10 mouse cellular contexts compared by ENCODE assay signal in genomic region chr2:32538461-32538860, GRCm38 (mm10). TPM values are rescaled to one million over a fixed set of nuclear protein-coding genes. Genes with fewer than 3 reads are reported as not detected.
DNase-seq lines count a peak whose midpoint lies in the region; ATAC-seq and TF ChIP-seq lines count a peak whose summit lies in the region.
"Had no signal": no experiment of that assay in that cellular context is flagged by ENCODE, and none has a peak within 500 bp of the region (broad histone marks: within the 10 kb centered on the region; RNA-seq: fewer than 3 reads in every experiment).

No protein-coding gene starts in this region.

- no peak overlapping the region for H3K27ac ChIP-seq in liver, adult 2 months (replicated peaks; ENCODE audit: insufficient read depth, low read depth, low read length)
- no peak overlapping the region for H3K27ac ChIP-seq in liver, embryonic 12.5 days
- H3K27ac ChIP-seq in forebrain, embryonic 13.5 days: no peak overlapping the region
- no peak overlapping the region for H3K27ac ChIP-seq in intestine, embryonic 14.5 days (ENCODE audit: low read depth)
- H3K27ac ChIP-seq in neural tube, embryonic 12.5 days: no peak overlapping the region
- no peak overlapping the region for H3K27ac ChIP-seq in liver, embryonic 11.5 days (ENCODE audit: low read depth, low read length)

- no peaks in the 10 kb centered on the region for H3K36me3 ChIP-seq in liver, adult 2 months (ENCODE audit: control insufficient read depth, insufficient read depth, low read length)
- H3K36me3 ChIP-seq in liver, embryonic 12.5 days: no peaks in the 10 kb centered on the region
- no peaks in the 10 kb centered on the region for H3K36me3 ChIP-seq in forebrain, embryonic 13.5 days (ENCODE audit: poor library complexity, severe bottlenecking)
- H3K36me3 ChIP-seq in intestine, embryonic 14.5 days (ENCODE audit: control insufficient read depth, insufficient read depth, low read length): no peaks in the 10 kb centered on the region
- no peaks in the 10 kb centered on the region for H3K36me3 ChIP-seq in neural tube, embryonic 12.5 days
- no peaks in the 10 kb centered on the region for H3K36me3 ChIP-seq in liver, embryonic 11.5 days (ENCODE audit: control insufficient read depth, insufficient read depth, low read length)

- H3K4me2 ChIP-seq in liver, embryonic 12.5 days: no peak overlapping the region
- H3K4me2 ChIP-seq in forebrain, embryonic 13.5 days: peak overlapping the region; percentile 84
- H3K4me2 ChIP-seq in intestine, embryonic 14.5 days (ENCODE audit: low read length): peak overlapping the region; percentile 79
- H3K4me2 ChIP-seq in neural tube, embryonic 12.5 days (replicated peaks): peak overlapping the region; percentile 90
- no peak overlapping the region for H3K4me2 ChIP-seq in liver, embryonic 11.5 days

- no peak overlapping the region for H3K4me3 ChIP-seq in liver, adult 2 months (ENCODE audit: insufficient read depth, low read depth, low read length)
- no peak overlapping the region for H3K4me3 ChIP-seq in liver, embryonic 12.5 days
- no peak overlapping the region; the same call in 1 of the 2 replicates for H3K4me3 ChIP-seq in forebrain, embryonic 13.5 days
- no peak overlapping the region for H3K4me3 ChIP-seq in intestine, embryonic 14.5 days (ENCODE audit: low read depth, low read length)
- no peak overlapping the region for H3K4me3 ChIP-seq in neural tube, embryonic 12.5 days
- no peak overlapping the region for H3K4me3 ChIP-seq in liver, embryonic 11.5 days (ENCODE audit: low read depth, low read length)

- no peak overlapping the region for H3K9ac ChIP-seq in liver, adult 2 months (ENCODE audit: low read depth, low read length)
- no peak overlapping the region for H3K9ac ChIP-seq in liver, embryonic 12.5 days
- H3K9ac ChIP-seq in forebrain, embryonic 13.5 days: peak overlapping the region; percentile 26; the same call in 1 of the 2 replicates
- H3K9ac ChIP-seq in intestine, embryonic 14.5 days (ENCODE audit: low read length): no peak overlapping the region
- 0 out of 2 replicates have a peak overlapping the region, but pooled peaks have one; percentile 8 for H3K9ac ChIP-seq in neural tube, embryonic 12.5 days
- H3K9ac ChIP-seq in liver, embryonic 11.5 days (ENCODE audit: low read depth, low read length): no peak overlapping the region

- peaks cover 52% of the 10 kb centered on the region for H3K79me2 ChIP-seq in liver, adult 2 months (ENCODE audit: control insufficient read depth, insufficient read depth, low read length)

- peak; percentile 65 for DNase-seq in liver, adult 2 months (ENCODE audit: extremely low read depth, low read depth, low spot score)
- DNase-seq in intestine, embryonic 14.5 days (ENCODE audit: low spot score): no peak
- DNase-seq in layer of hippocampus, postnatal 25 days (ENCODE audit: extremely low spot score in 1 of 2, low spot score in 1 of 2): no peak
- no peak for DNase-seq in embryo, embryonic 9.5 days (ENCODE audit: extremely low spot score)
- DNase-seq in liver, embryonic 11.5 days (ENCODE audit: low spot score): no peak
- DNase-seq: adrenal gland, adult 8-10 months had no signal

- 28% methylated on average over 4 of the region's 4 CpGs for WGBS in liver, adult 2 months
- 66% methylated on average over 4 of the region's 4 CpGs for WGBS in liver, embryonic 12.5 days (ENCODE audit: insufficient replicate concordance)
- WGBS in forebrain, embryonic 13.5 days: 65% methylated on average over 4 of the region's 4 CpGs
- WGBS in intestine, embryonic 14.5 days: 57% methylated on average over 4 of the region's 4 CpGs
- 78% methylated on average over 4 of the region's 4 CpGs for WGBS in neural tube, embryonic 12.5 days
- WGBS in liver, embryonic 11.5 days: 74% methylated on average over 4 of the region's 4 CpGs

- TF ChIP-seq CTCF in liver, adult 2 months (IDR thresholded peaks at IDR 0.05; ENCODE audit: low read depth, low read length): no peak

- H3K27me3 ChIP-seq in liver, adult 2 months (ENCODE audit: control insufficient read depth, insufficient read depth, low read length): no peaks in the 10 kb centered on the region
- H3K27me3 ChIP-seq in liver, embryonic 12.5 days (replicated peaks): peaks cover 61% of the 10 kb centered on the region
- no peaks in the 10 kb centered on the region for H3K27me3 ChIP-seq in forebrain, embryonic 13.5 days
- H3K27me3 ChIP-seq in intestine, embryonic 14.5 days (replicated peaks; ENCODE audit: control insufficient read depth, insufficient read depth, low read length): no peaks in the 10 kb centered on the region
- no peaks in the 10 kb centered on the region for H3K27me3 ChIP-seq in neural tube, embryonic 12.5 days (replicated peaks)
- H3K27me3 ChIP-seq in liver, embryonic 11.5 days (replicated peaks; ENCODE audit: control insufficient read depth, insufficient read depth, low read length): peaks cover 12% of the 10 kb centered on the region

- H3K9me3 ChIP-seq in liver, embryonic 12.5 days (replicated peaks): no peaks in the 10 kb centered on the region
- no peaks in the 10 kb centered on the region for H3K9me3 ChIP-seq in forebrain, embryonic 13.5 days (replicated peaks)
- no peaks in the 10 kb centered on the region for H3K9me3 ChIP-seq in intestine, embryonic 14.5 days (ENCODE audit: control insufficient read depth, low read length)
- no peaks in the 10 kb centered on the region for H3K9me3 ChIP-seq in neural tube, embryonic 12.5 days
- no peaks in the 10 kb centered on the region for H3K9me3 ChIP-seq in liver, embryonic 11.5 days (ENCODE audit: control insufficient read depth, low read length)

- no peak for TF ChIP-seq POLR2A in liver, adult 2 months (IDR thresholded peaks at IDR 0.05; ENCODE audit: extremely low read depth, insufficient read depth, low read length)

- ATAC-seq in liver, embryonic 12.5 days: no peak
- ATAC-seq in forebrain, embryonic 13.5 days: no peak
- no peak for ATAC-seq in intestine, embryonic 14.5 days (replicated peaks; ENCODE audit: low FRiP score, low TSS enrichment, low read depth)
- no peak for ATAC-seq in neural tube, embryonic 12.5 days (ENCODE audit: low FRiP score, low read depth)
- no peak for ATAC-seq in liver, embryonic 11.5 days (replicated peaks; ENCODE audit: low FRiP score)

- H3K4me1 ChIP-seq in liver, adult 2 months (ENCODE audit: control insufficient read depth, insufficient read depth, low read length): peaks cover 20% of the 10 kb centered on the region
- H3K4me1 ChIP-seq in liver, embryonic 12.5 days: peaks cover 42% of the 10 kb centered on the region
- H3K4me1 ChIP-seq in forebrain, embryonic 13.5 days: peaks cover 61% of the 10 kb centered on the region
- peaks cover 40% of the 10 kb centered on the region for H3K4me1 ChIP-seq in intestine, embryonic 14.5 days (replicated peaks; ENCODE audit: control insufficient read depth, insufficient read depth, low read length)
- peaks cover 54% of the 10 kb centered on the region for H3K4me1 ChIP-seq in neural tube, embryonic 12.5 days
- peaks cover 19% of the 10 kb centered on the region; the same call in 1 of the 2 replicates for H3K4me1 ChIP-seq in liver, embryonic 11.5 days (replicated peaks; ENCODE audit: control insufficient read depth, insufficient read depth, low read length)

RNA-seq across cellular contexts. Expression of gene Fam102a, which starts 3.3 kb away (rescaled TPM):
- total RNA-seq in liver, adult 2 months (2014; rRNA removed): 7.0 and 7.2 TPM in 2 replicates
- 10.5 and 11.0 TPM in 2 replicates for polyA plus RNA-seq in liver, adult 2 months (2012; rRNA removed)
- polyA plus RNA-seq in liver, embryonic 12.5 days (2016; fragmentation: Nextera tagmentation; extraction: Ambion mirVana): 2.4 and 2.5 TPM in 2 replicates
- polyA plus RNA-seq in forebrain, embryonic 13.5 days (2015; fragmentation: Nextera tagmentation; extraction: Ambion mirVana): 4.5 and 5.2 TPM in 2 replicates
- polyA plus RNA-seq in intestine, embryonic 14.5 days (2014; fragmentation: Nextera tagmentation; extraction: Ambion mirVana): 10.3 and 11.4 TPM in 2 replicates
- 11.5 and 14.4 TPM in 2 replicates for polyA plus RNA-seq in neural tube, embryonic 12.5 days (2016; fragmentation: Nextera tagmentation; extraction: Ambion mirVana)
- total RNA-seq in layer of hippocampus, postnatal 25 days (2021): 10 to 100 TPM; 70.2 to 75.2 TPM
- 4.1 and 6.5 TPM in 2 replicates for polyA plus RNA-seq in liver, embryonic 11.5 days (2014; fragmentation: Nextera tagmentation; extraction: Ambion mirVana)

RNA-seq across cellular contexts. Expression of gene Dpm2, which starts 32.2 kb away (rescaled TPM):
- total RNA-seq in liver, adult 2 months (2014; rRNA removed): 6.5 and 8.4 TPM in 2 replicates
- polyA plus RNA-seq in liver, adult 2 months (2012; rRNA removed): 73.7 and 104 TPM in 2 replicates
- 69.5 and 73.8 TPM in 2 replicates for polyA plus RNA-seq in liver, embryonic 12.5 days (2016; fragmentation: Nextera tagmentation; extraction: Ambion mirVana)
- 127 and 129 TPM in 2 replicates for polyA plus RNA-seq in forebrain, embryonic 13.5 days (2015; fragmentation: Nextera tagmentation; extraction: Ambion mirVana)
- 118 and 121 TPM in 2 replicates for polyA plus RNA-seq in intestine, embryonic 14.5 days (2014; fragmentation: Nextera tagmentation; extraction: Ambion mirVana)
- 121 and 124 TPM in 2 replicates for polyA plus RNA-seq in neural tube, embryonic 12.5 days (2016; fragmentation: Nextera tagmentation; extraction: Ambion mirVana)
- total RNA-seq in layer of hippocampus, postnatal 25 days (2021): 10 to 100 TPM; 74.0 to 80.4 TPM
- 100 and 109 TPM in 2 replicates for polyA plus RNA-seq in liver, embryonic 11.5 days (2014; fragmentation: Nextera tagmentation; extraction: Ambion mirVana)

RNA-seq across cellular contexts. Expression of gene Pip5kl1, which starts 36.1 kb away (rescaled TPM):
- total RNA-seq in liver, adult 2 months (2014; rRNA removed): not detected in 2 replicates
- polyA plus RNA-seq in liver, adult 2 months (2012; rRNA removed): not detected in 2 replicates
- polyA plus RNA-seq in liver, embryonic 12.5 days (2016; fragmentation: Nextera tagmentation; extraction: Ambion mirVana): 0.13 TPM in 1 of 2 replicates, not detected in the other
- 1.7 and 3.4 TPM in 2 replicates for polyA plus RNA-seq in forebrain, embryonic 13.5 days (2015; fragmentation: Nextera tagmentation; extraction: Ambion mirVana)
- polyA plus RNA-seq in intestine, embryonic 14.5 days (2014; fragmentation: Nextera tagmentation; extraction: Ambion mirVana): 0.62 and 0.89 TPM in 2 replicates
- 3.9 and 4.0 TPM in 2 replicates for polyA plus RNA-seq in neural tube, embryonic 12.5 days (2016; fragmentation: Nextera tagmentation; extraction: Ambion mirVana)
- total RNA-seq in layer of hippocampus, postnatal 25 days (2021): 1 to 10 TPM; 4.0 to 4.1 TPM
- 0.48 TPM in 1 of 2 replicates, not detected in the other for polyA plus RNA-seq in liver, embryonic 11.5 days (2014; fragmentation: Nextera tagmentation; extraction: Ambion mirVana)
- total RNA-seq: heart, postnatal 10 days had no signal

RNA-seq across cellular contexts. Expression of gene 9430097D07Rik, which starts 37.0 kb away (rescaled TPM):
- total RNA-seq in liver, adult 2 months (2014; rRNA removed): not detected in 2 replicates
- polyA plus RNA-seq in liver, adult 2 months (2012; rRNA removed): not detected in 2 replicates
- polyA plus RNA-seq in liver, embryonic 12.5 days (2016; fragmentation: Nextera tagmentation; extraction: Ambion mirVana): not detected in 2 replicates
- polyA plus RNA-seq in forebrain, embryonic 13.5 days (2015; fragmentation: Nextera tagmentation; extraction: Ambion mirVana): 0.18 and 0.39 TPM in 2 replicates
- 0.15 and 0.35 TPM in 2 replicates for polyA plus RNA-seq in intestine, embryonic 14.5 days (2014; fragmentation: Nextera tagmentation; extraction: Ambion mirVana)
- polyA plus RNA-seq in neural tube, embryonic 12.5 days (2016; fragmentation: Nextera tagmentation; extraction: Ambion mirVana): 0.25 and 0.69 TPM in 2 replicates
- under 1 TPM in 1 of 2 experiments, not detected in 1; 0.33 TPM for total RNA-seq in layer of hippocampus, postnatal 25 days (2021)
- polyA plus RNA-seq in liver, embryonic 11.5 days (2014; fragmentation: Nextera tagmentation; extraction: Ambion mirVana): not detected in 2 replicates
- total RNA-seq: adrenal gland, adult 8-10 months; heart, postnatal 10 days had no signal

RNA-seq across cellular contexts. Expression of gene St6galnac4, which starts 48.4 kb away (rescaled TPM):
- 0.74 and 1.2 TPM in 2 replicates for total RNA-seq in liver, adult 2 months (2014; rRNA removed)
- 2.2 and 2.5 TPM in 2 replicates for polyA plus RNA-seq in liver, adult 2 months (2012; rRNA removed)
- 17.5 and 18.9 TPM in 2 replicates for polyA plus RNA-seq in liver, embryonic 12.5 days (2016; fragmentation: Nextera tagmentation; extraction: Ambion mirVana)
- polyA plus RNA-seq in forebrain, embryonic 13.5 days (2015; fragmentation: Nextera tagmentation; extraction: Ambion mirVana): 14.5 and 16.5 TPM in 2 replicates
- 15.5 and 20.3 TPM in 2 replicates for polyA plus RNA-seq in intestine, embryonic 14.5 days (2014; fragmentation: Nextera tagmentation; extraction: Ambion mirVana)
- 20.4 and 21.4 TPM in 2 replicates for polyA plus RNA-seq in neural tube, embryonic 12.5 days (2016; fragmentation: Nextera tagmentation; extraction: Ambion mirVana)
- total RNA-seq in layer of hippocampus, postnatal 25 days (2021): 10 to 100 TPM; 41.4 to 48.8 TPM
- polyA plus RNA-seq in liver, embryonic 11.5 days (2014; fragmentation: Nextera tagmentation; extraction: Ambion mirVana): 26.0 and 28.8 TPM in 2 replicates

Comparison
In these comparisons a context has a peak if more than half of its experiments do, and no peak if none do; other contexts are left out.
1. H3K9ac ChIP-seq: peak in forebrain, embryonic 13.5 days (single experiment) and neural tube, embryonic 12.5 days (single experiment); none in liver, adult 2 months (single experiment), liver, embryonic 12.5 days (single experiment), intestine, embryonic 14.5 days (single experiment) and liver, embryonic 11.5 days (single experiment).
2. H3K4me2 ChIP-seq: peak in forebrain, embryonic 13.5 days (single experiment), intestine, embryonic 14.5 days (single experiment) and neural tube, embryonic 12.5 days (single experiment); none in liver, embryonic 12.5 days (single experiment) and liver, embryonic 11.5 days (single experiment).